ENCODE assay signal across 8 mouse cellular contexts in the genomic region with DNA sequence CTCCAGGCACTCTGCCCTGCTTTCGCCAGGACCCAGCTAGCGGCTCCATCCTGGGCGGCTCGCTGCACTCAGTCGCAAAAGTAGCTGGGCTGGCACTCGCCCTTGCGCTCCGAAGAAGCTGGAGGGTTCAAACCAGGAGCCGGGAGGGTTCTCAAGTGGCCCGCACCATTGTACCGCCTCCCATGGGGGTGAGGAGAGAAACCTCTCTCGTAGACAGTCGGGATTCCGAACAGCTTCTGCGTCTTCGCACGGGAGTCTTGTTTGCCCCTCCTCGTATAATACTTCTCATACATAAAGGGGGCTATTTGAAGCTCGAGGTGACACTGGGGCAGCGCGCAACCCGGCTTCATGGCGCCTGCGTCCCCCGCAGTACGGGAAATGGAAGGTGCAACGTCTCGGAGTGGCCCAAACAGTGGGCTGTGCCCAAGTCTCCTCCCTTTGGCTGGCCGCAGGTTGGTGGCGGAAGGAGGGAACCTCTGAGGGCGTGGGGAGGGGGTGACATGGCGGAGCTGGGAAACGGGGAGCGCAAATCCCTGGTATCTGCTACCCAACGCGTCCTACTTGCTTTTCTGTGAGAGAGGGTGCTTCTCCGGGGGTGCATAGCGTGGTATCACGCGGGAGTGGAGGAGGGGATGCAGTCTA. TPM values are rescaled to one million over a fixed set of nuclear protein-coding genes. Genes with fewer than 3 reads are reported as not detected.
DNase-seq lines count a peak whose midpoint lies in the region; ATAC-seq and TF ChIP-seq lines count a peak whose summit lies in the region.

A gene (plus strand): TSS at position 124 of the 642 bp plus-strand sequence.

- no peaks in the 10 kb centered on the region for H3K9me3 ChIP-seq in hindbrain, postnatal 0 days (ENCODE audit: low read length)

- H3K4me3 ChIP-seq in gastrocnemius, adult 2 months: peak within 1 kb of the TSS; percentile 76
- peak within 1 kb of the TSS; percentile 65 for H3K4me3 ChIP-seq in hindbrain, postnatal 0 days (ENCODE audit: low read length)
- H3K4me3 ChIP-seq in left cerebral cortex, adult 2 months: peak within 1 kb of the TSS; percentile 76

- H3K36me3 ChIP-seq in hindbrain, postnatal 0 days (ENCODE audit: insufficient read depth, low read length): no peaks in the 10 kb centered on the region

- ATAC-seq in hindbrain, postnatal 0 days: peak; percentile 90
- peak; percentile 93 for ATAC-seq in megakaryocyte, adult 5-6 weeks (ENCODE audit: poor library complexity, severe bottlenecking)

- peaks cover 26% of the 10 kb centered on the region; the same call in 1 of the 2 replicates for H3K4me1 ChIP-seq in hindbrain, postnatal 0 days (ENCODE audit: insufficient read depth, low read length)

- peaks cover 8% of the 10 kb centered on the region; the same call in 1 of the 2 replicates for H3K27me3 ChIP-seq in hindbrain, postnatal 0 days (ENCODE audit: insufficient read depth, low read length)

- peak; percentile 84 for DNase-seq in T-cell, adult 2 months (ENCODE audit: low spot score)
- DNase-seq in cerebellum, postnatal 4 days (ENCODE audit: low spot score in 2 of 2): peak; percentile 72 to 83
- peak; percentile 95 for DNase-seq in gastrocnemius, adult 2 months
- DNase-seq in hindbrain, postnatal 0 days (ENCODE audit: low spot score): peak; percentile 92
- peak; percentile 86 to 87 for DNase-seq in left cerebral cortex, adult 2 months (ENCODE audit: extremely low spot score in 1 of 2, low spot score in 2 of 2)
- DNase-seq in right cerebral cortex, adult 2 months (ENCODE audit: low spot score in 2 of 2): peak; percentile 90 to 92
- DNase-seq in urinary bladder, postnatal 14 days (ENCODE audit: low spot score): peak; percentile 91

- peak within 1 kb of the TSS; percentile 78 for H3K9ac ChIP-seq in hindbrain, postnatal 0 days (replicated peaks; ENCODE audit: low read length)

- under 1% methylated on average over 39 of the region's 40 CpGs for WGBS in hindbrain, postnatal 0 days

- H3K27ac ChIP-seq in gastrocnemius, adult 2 months: peak within 1 kb of the TSS; percentile 99
- H3K27ac ChIP-seq in hindbrain, postnatal 0 days: peak within 1 kb of the TSS; percentile 88
- H3K27ac ChIP-seq in left cerebral cortex, adult 2 months: peak within 1 kb of the TSS; percentile 97

- peak within 1 kb of the TSS; percentile 87 for H3K4me2 ChIP-seq in hindbrain, postnatal 0 days (ENCODE audit: low read depth, low read length)

- intact Hi-C loops in gastrocnemius, adult 2 months (cut with DNase I): loop anchor here (10.0 kb wide), 1 partner anchor 432 kb away; a partner anchor contains a TSS
- intact Hi-C loops in left cerebral cortex, adult 2 months (cut with DNase I): loop anchor here (1.0 to 5.0 kb wide), 2 partner anchors 22 to 39 kb away; no protein-coding TSS in a partner anchor

- TF ChIP-seq CTCF in gastrocnemius, adult 2 months (IDR thresholded peaks at IDR 0.05): no peak
- no peak for TF ChIP-seq CTCF in hindbrain, postnatal 0 days (IDR thresholded peaks at IDR 0.05; ENCODE audit: low read depth)
- no peak; the same call in 1 of the 2 replicates for TF ChIP-seq CTCF in left cerebral cortex, adult 2 months (IDR thresholded peaks at IDR 0.05)

RNA-seq across cellular contexts. Expression of the gene that starts here (rescaled TPM):
- 10 to 100 TPM; 61.9 to 66.9 TPM for total RNA-seq in gastrocnemius, adult 2 months (2021)
- 95.4 and 114 TPM in 2 replicates for total RNA-seq in hindbrain, postnatal 0 days (2014; rRNA removed)
- 3.7 and 5.3 TPM in 2 replicates for polyA plus RNA-seq in hindbrain, postnatal 0 days (2015; fragmentation: Nextera tagmentation; extraction: Ambion mirVana)
- total RNA-seq in left cerebral cortex, adult 2 months (2021): 10 to 100 TPM; 31.7 to 31.8 TPM
- total RNA-seq in megakaryocyte, adult 5-6 weeks (2015): 3.8 and 5.9 TPM in 2 replicates
- total RNA-seq in megakaryocyte, adult 5-6 weeks (2017): 12.9 and 24.2 TPM in 2 replicates

Comparison
In these comparisons a context has a peak if more than half of its experiments do, and no peak if none do; other contexts are left out.
1. Peak in every context shown above with its lines: DNase-seq, ATAC-seq, H3K4me3 ChIP-seq and H3K27ac ChIP-seq.